Comparison of ENCODE assay signal across 15 mouse cellular contexts in the genomic region with DNA sequence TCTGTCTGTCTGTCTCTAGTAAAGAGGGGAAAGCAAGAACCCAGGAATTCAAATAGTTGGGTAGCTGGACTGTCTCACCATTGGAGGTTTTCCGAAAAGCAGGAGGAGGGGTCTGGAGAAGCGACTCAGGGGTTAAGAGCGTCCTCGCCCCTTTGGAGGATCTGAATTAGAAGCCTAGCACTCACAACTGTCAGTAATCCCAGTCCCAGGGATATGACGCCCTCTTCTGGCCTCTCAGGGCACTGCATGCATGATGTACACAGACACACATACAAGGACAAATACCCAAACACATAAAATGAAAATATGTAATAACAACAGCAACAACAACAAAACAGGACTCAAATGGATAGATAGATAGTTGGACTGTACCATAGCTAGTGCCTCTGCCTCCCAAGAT.
DNase-seq lines count a peak whose midpoint lies in the region; TF ChIP-seq lines count a peak whose summit lies in the region.
"Had no signal": no experiment of that assay in that cellular context is flagged by ENCODE, and none has a peak within 500 bp of the region (broad histone marks: within the 10 kb centered on the region; RNA-seq: fewer than 3 reads in every experiment).

No protein-coding gene starts in this region.

- peak; percentile 92 for TF ChIP-seq CTCF in E14TG2a.4 (conservative IDR thresholded peaks at IDR 0.05; ENCODE audit: low read length)

- H3K4me3 ChIP-seq in E14TG2a.4 (replicated peaks; ENCODE audit: low read length): no peak overlapping the region
- H3K4me3 ChIP-seq: limb, embryonic 10.5 days; neural tube, embryonic 12.5 days had no signal

- H3K4me1 ChIP-seq in E14TG2a.4 (replicated peaks; ENCODE audit: low read depth, low read length): peaks cover 18% of the 10 kb centered on the region

- no peaks in the 10 kb centered on the region for H3K9me3 ChIP-seq in E14TG2a.4 (ENCODE audit: low read length)
- H3K9me3 ChIP-seq: limb, embryonic 10.5 days; neural tube, embryonic 12.5 days had no signal

- H3K27me3 ChIP-seq in E14TG2a.4 (ENCODE audit: insufficient read depth, low read length): peaks cover 31% of the 10 kb centered on the region

- no peaks in the 10 kb centered on the region for H3K36me3 ChIP-seq in E14TG2a.4 (ENCODE audit: insufficient read depth, low read length)
- H3K36me3 ChIP-seq: limb, embryonic 10.5 days; neural tube, embryonic 12.5 days had no signal

- peak; percentile 53 to 55 for DNase-seq in kidney, postnatal 4 days
- no peak for DNase-seq in kidney, postnatal 25 days
- peak; percentile 55 for DNase-seq in A20 (ENCODE audit: low read depth, low spot score)
- peak; percentile 59 for DNase-seq in induced T-regulatory cell, adult 2 months (ENCODE audit: low read depth)
- no peak for DNase-seq in urinary bladder, postnatal 36 days (ENCODE audit: low spot score in 2 of 2)
- no peak for DNase-seq in cerebellum, adult 18-20 months
- DNase-seq: cerebellum, adult 8-10 months; gastrocnemius, postnatal 14 days; heart, postnatal 14 days; kidney, postnatal 36 days; right cerebral cortex, postnatal 4 days; thymus, postnatal 14 days had no signal

Comparison
In these comparisons a context has a peak if more than half of its experiments do, and no peak if none do; other contexts are left out.
1. DNase-seq: peak in kidney, postnatal 4 days (2 of 2), A20 (single experiment) and induced T-regulatory cell, adult 2 months (single experiment); none in kidney, postnatal 25 days (0 of 2), urinary bladder, postnatal 36 days (0 of 2) and cerebellum, adult 18-20 months (0 of 2).